Mouse (Mus musculus): Measurements from ENCODE around the gene Tjp1. TPM values are rescaled to one million over a fixed set of nuclear protein-coding genes. Genes with fewer than 3 reads are reported as not detected.

Gene Tjp1
- total RNA-seq, 1 experiment, result 39.3 TPM

DNA sequence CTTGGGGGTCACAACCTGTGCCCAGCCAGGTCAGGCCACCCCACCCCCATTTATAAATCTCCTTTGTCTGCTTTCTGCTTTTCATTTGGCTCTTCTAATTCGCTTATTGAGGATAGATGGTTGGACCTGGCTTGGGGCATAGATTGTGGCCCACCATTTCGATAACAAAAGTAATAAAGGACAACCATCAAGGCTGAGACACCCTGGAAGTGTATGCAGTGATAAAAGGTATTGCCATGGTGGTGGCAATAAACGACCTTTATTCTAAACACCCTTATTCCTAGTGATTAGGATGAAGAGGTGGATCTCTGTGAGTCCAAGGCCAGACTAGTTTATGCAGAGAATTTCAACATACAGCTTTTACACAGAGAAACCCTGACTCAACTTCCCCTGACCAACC, 121.2 kb downstream of the Tjp1 start:
- no peaks in the 10 kb centered on the region for H3K4me1 ChIP-seq (ENCODE audit: control insufficient read depth in 2 of 2, insufficient read depth in 2 of 2, low read length in 2 of 2, poor library complexity in 1 of 2)
- in situ Hi-C loops (cut with MboI; ENCODE audit: low sequenced_read_pairs in 2 of 2, unreplicated experiment in 2 of 2), result no loop called here
- H3K9ac ChIP-seq (ENCODE audit: insufficient read depth, low read depth, low read length, poor library complexity, severe bottlenecking), result no peak overlapping the region
- H3K27ac ChIP-seq (ENCODE audit: insufficient read depth, low read depth, low read length, poor library complexity, severe bottlenecking), result no peak overlapping the region
- no peaks in the 10 kb centered on the region for H3K36me3 ChIP-seq (ENCODE audit: control insufficient read depth, insufficient read depth, low read length, poor library complexity, severe bottlenecking)
- no peak overlapping the region for H3K4me3 ChIP-seq (ENCODE audit: insufficient read depth in 1 of 2, low read depth in 1 of 2, low read length in 2 of 2, poor library complexity in 1 of 2, severe bottlenecking in 1 of 2)
- no peak for DNase-seq (ENCODE audit: low read depth, low spot score)
- H3K9me3 ChIP-seq (ENCODE audit: control insufficient read depth, insufficient read depth, low read depth, low read length), result no peaks in the 10 kb centered on the region
- TF ChIP-seq ZC3H11A (IDR thresholded peaks at IDR 0.05; ENCODE audit: borderline replicate concordance, low read depth, low read length), result no peak
- TF ChIP-seq CHD2 (IDR thresholded peaks at IDR 0.05; ENCODE audit: low read depth, low read length), result no peak
- TF ChIP-seq MAFK (IDR thresholded peaks at IDR 0.05; ENCODE audit: insufficient read depth, low read depth, low read length), result no peak

DNA sequence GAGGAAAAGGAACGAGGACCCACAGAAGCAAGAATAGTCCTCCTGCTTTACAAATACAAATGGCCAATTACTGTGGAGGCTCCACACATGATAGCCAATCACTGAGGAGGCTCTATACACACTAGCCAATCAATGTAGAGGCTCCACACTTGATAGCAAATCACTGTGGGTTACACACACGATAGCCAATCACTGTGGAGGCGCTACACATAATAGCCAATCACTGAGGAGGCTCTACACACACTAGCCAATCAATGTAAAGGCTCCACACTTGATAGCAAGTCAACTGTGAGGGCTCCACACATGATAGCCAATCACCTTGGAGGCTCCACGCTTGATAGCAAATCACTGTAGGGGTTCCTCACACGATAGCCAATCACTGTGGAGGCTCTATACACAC, 125.1 kb downstream of the Tjp1 start:
- no peaks in the 10 kb centered on the region for H3K36me3 ChIP-seq (ENCODE audit: control insufficient read depth, insufficient read depth, low read length, poor library complexity, severe bottlenecking)
- TF ChIP-seq ZC3H11A (IDR thresholded peaks at IDR 0.05; ENCODE audit: borderline replicate concordance, low read depth, low read length), result no peak
- TF ChIP-seq CHD2 (IDR thresholded peaks at IDR 0.05; ENCODE audit: low read depth, low read length), result no peak
- no peak for TF ChIP-seq ZNF384 (IDR thresholded peaks at IDR 0.05; ENCODE audit: low read depth, low read length)
- TF ChIP-seq MAFK (IDR thresholded peaks at IDR 0.05; ENCODE audit: insufficient read depth, low read depth, low read length), result no peak
- no peak for TF ChIP-seq HCFC1 (IDR thresholded peaks at IDR 0.05; ENCODE audit: borderline replicate concordance, insufficient read depth, low read length)
- no peak for DNase-seq (ENCODE audit: low read depth, low spot score)
- no peak overlapping the region for H3K4me3 ChIP-seq (ENCODE audit: insufficient read depth in 1 of 2, low read depth in 1 of 2, low read length in 2 of 2, poor library complexity in 1 of 2, severe bottlenecking in 1 of 2)
- no peak overlapping the region for H3K27ac ChIP-seq (ENCODE audit: insufficient read depth, low read depth, low read length, poor library complexity, severe bottlenecking)
- no peaks in the 10 kb centered on the region for H3K4me1 ChIP-seq (ENCODE audit: control insufficient read depth in 2 of 2, insufficient read depth in 2 of 2, low read length in 2 of 2, poor library complexity in 1 of 2)
- H3K9me3 ChIP-seq (ENCODE audit: control insufficient read depth, insufficient read depth, low read depth, low read length), result no peaks in the 10 kb centered on the region
- H3K9ac ChIP-seq (ENCODE audit: insufficient read depth, low read depth, low read length, poor library complexity, severe bottlenecking), result no peak overlapping the region
- in situ Hi-C loops (cut with MboI; ENCODE audit: low sequenced_read_pairs in 2 of 2, unreplicated experiment in 2 of 2), result no loop called here

DNA sequence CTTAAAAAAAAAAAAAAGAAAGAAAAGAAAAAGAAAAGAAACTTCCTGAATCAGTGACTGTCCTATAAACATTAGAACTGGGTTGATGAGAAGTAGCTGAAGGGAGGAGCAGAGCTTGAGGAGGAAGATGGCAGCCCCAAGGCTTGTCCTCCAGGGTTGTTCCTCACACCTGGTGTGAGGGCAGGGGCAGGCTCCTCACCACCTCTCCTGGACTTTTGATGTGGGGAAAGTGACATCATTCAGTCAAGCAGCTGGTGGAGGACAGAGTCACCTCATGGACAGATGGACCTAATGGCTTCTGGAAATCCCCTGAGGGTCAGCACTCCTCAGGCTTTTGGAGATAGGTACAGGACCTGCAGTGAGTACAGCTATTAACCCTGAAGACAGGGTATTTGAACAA, 126.0 kb downstream of the Tjp1 start:
- DNase-seq (ENCODE audit: low read depth, low spot score), result no peak
- no peaks in the 10 kb centered on the region for H3K4me1 ChIP-seq (ENCODE audit: control insufficient read depth in 2 of 2, insufficient read depth in 2 of 2, low read length in 2 of 2, poor library complexity in 1 of 2)
- no peak overlapping the region for H3K9ac ChIP-seq (ENCODE audit: insufficient read depth, low read depth, low read length, poor library complexity, severe bottlenecking)
- H3K36me3 ChIP-seq (ENCODE audit: control insufficient read depth, insufficient read depth, low read length, poor library complexity, severe bottlenecking), result no peaks in the 10 kb centered on the region
- H3K4me3 ChIP-seq (ENCODE audit: insufficient read depth in 1 of 2, low read depth in 1 of 2, low read length in 2 of 2, poor library complexity in 1 of 2, severe bottlenecking in 1 of 2), result no peak overlapping the region
- H3K9me3 ChIP-seq (ENCODE audit: control insufficient read depth, insufficient read depth, low read depth, low read length), result no peaks in the 10 kb centered on the region
- in situ Hi-C loops (cut with MboI; ENCODE audit: low sequenced_read_pairs in 2 of 2, unreplicated experiment in 2 of 2), result no loop called here
- no peak for TF ChIP-seq CHD2 (IDR thresholded peaks at IDR 0.05; ENCODE audit: low read depth, low read length)
- no peak for TF ChIP-seq HCFC1 (IDR thresholded peaks at IDR 0.05; ENCODE audit: borderline replicate concordance, insufficient read depth, low read length)
- no peak for TF ChIP-seq ZNF384 (IDR thresholded peaks at IDR 0.05; ENCODE audit: low read depth, low read length)
- TF ChIP-seq MAFK (IDR thresholded peaks at IDR 0.05; ENCODE audit: insufficient read depth, low read depth, low read length), result no peak
- TF ChIP-seq ZC3H11A (IDR thresholded peaks at IDR 0.05; ENCODE audit: borderline replicate concordance, low read depth, low read length), result no peak
- H3K27ac ChIP-seq (ENCODE audit: insufficient read depth, low read depth, low read length, poor library complexity, severe bottlenecking), result no peak overlapping the region

DNA sequence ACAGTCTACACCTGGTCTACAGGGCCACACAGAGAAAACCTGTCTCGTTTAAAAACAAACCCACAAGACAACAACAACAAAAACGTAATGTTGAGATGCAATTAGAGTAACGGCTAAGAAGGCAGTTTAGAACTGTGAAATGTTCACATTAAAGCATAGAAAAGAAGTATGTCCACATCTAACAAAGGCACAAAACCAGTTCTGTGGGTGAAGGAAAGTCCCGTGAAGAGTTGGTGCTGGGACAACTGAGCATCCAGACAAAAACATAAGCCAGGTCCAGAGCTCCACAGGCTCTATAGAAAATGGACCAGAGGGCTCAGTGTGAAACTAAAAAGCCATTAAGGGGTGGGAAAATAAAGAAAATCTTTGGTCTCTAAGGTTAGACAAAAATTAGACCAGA, 131.7 kb downstream of the Tjp1 start:
- DNase-seq (ENCODE audit: low read depth, low spot score), result no peak
- Histone ChIP-seq H3K36me3 (ENCODE audit: control insufficient read depth, insufficient read depth, low read length, poor library complexity, severe bottlenecking) (no peaks in the 10 kb centered on the region), H3K27ac (ENCODE audit: insufficient read depth, low read depth, low read length, poor library complexity, severe bottlenecking) (no peak overlapping the region), H3K9ac (ENCODE audit: insufficient read depth, low read depth, low read length, poor library complexity, severe bottlenecking) (no peak overlapping the region), H3K9me3 (ENCODE audit: control insufficient read depth, insufficient read depth, low read depth, low read length) (no peaks in the 10 kb centered on the region), H3K4me3 (ENCODE audit: insufficient read depth in 1 of 2, low read depth in 1 of 2, low read length in 2 of 2, poor library complexity in 1 of 2, severe bottlenecking in 1 of 2) (no peak overlapping the region), H3K4me1 (ENCODE audit: control insufficient read depth in 2 of 2, insufficient read depth in 2 of 2, low read length in 2 of 2, poor library complexity in 1 of 2) (no peaks in the 10 kb centered on the region)
- in situ Hi-C loops (cut with MboI; ENCODE audit: low sequenced_read_pairs in 2 of 2, unreplicated experiment in 2 of 2), result no loop called here
- no peak for TF ChIP-seq ZNF384 (IDR thresholded peaks at IDR 0.05; ENCODE audit: low read depth, low read length)
- TF ChIP-seq HCFC1 (IDR thresholded peaks at IDR 0.05; ENCODE audit: borderline replicate concordance, insufficient read depth, low read length), result no peak
- no peak for TF ChIP-seq ZC3H11A (IDR thresholded peaks at IDR 0.05; ENCODE audit: borderline replicate concordance, low read depth, low read length)
- TF ChIP-seq CHD2 (IDR thresholded peaks at IDR 0.05; ENCODE audit: low read depth, low read length), result no peak
- TF ChIP-seq MAFK (IDR thresholded peaks at IDR 0.05; ENCODE audit: insufficient read depth, low read depth, low read length), result no peak

DNA sequence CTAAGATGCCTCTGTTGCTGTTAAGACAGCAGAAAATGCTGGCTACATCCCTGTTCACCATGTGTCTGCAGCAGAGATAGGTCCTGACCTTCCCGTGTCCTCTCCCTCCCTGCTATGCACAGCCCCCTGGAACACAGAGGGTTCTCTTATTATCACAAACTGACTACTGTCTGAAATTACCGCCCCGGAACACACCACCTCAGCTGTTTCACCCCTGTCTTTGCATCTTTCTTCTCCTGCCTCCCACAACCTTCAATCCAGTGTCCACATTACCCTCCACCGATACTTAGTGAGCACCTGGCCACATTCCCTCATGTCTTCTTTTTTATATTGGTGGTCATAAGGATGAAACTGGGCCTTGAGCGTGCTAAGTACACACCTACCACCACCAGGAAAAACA, 132.4 kb downstream of the Tjp1 start:
- no peak for TF ChIP-seq ZNF384 (IDR thresholded peaks at IDR 0.05; ENCODE audit: low read depth, low read length)
- TF ChIP-seq HCFC1 (IDR thresholded peaks at IDR 0.05; ENCODE audit: borderline replicate concordance, insufficient read depth, low read length), result no peak
- TF ChIP-seq MAFK (IDR thresholded peaks at IDR 0.05; ENCODE audit: insufficient read depth, low read depth, low read length), result no peak
- no peak for TF ChIP-seq ZC3H11A (IDR thresholded peaks at IDR 0.05; ENCODE audit: borderline replicate concordance, low read depth, low read length)
- no peak for TF ChIP-seq CHD2 (IDR thresholded peaks at IDR 0.05; ENCODE audit: low read depth, low read length)
- Histone ChIP-seq H3K36me3 (ENCODE audit: control insufficient read depth, insufficient read depth, low read length, poor library complexity, severe bottlenecking) (no peaks in the 10 kb centered on the region), H3K4me1 (ENCODE audit: control insufficient read depth in 2 of 2, insufficient read depth in 2 of 2, low read length in 2 of 2, poor library complexity in 1 of 2) (no peaks in the 10 kb centered on the region), H3K9ac (ENCODE audit: insufficient read depth, low read depth, low read length, poor library complexity, severe bottlenecking) (no peak overlapping the region), H3K27ac (ENCODE audit: insufficient read depth, low read depth, low read length, poor library complexity, severe bottlenecking) (no peak overlapping the region), H3K4me3 (ENCODE audit: insufficient read depth in 1 of 2, low read depth in 1 of 2, low read length in 2 of 2, poor library complexity in 1 of 2, severe bottlenecking in 1 of 2) (no peak overlapping the region), H3K9me3 (ENCODE audit: control insufficient read depth, insufficient read depth, low read depth, low read length) (no peaks in the 10 kb centered on the region)
- DNase-seq (ENCODE audit: low read depth, low spot score), result no peak
- in situ Hi-C loops (cut with MboI; ENCODE audit: low sequenced_read_pairs in 2 of 2, unreplicated experiment in 2 of 2), result no loop called here

Measured in ES-E14 (cell line).